Mouse (Mus musculus) hematopoietic stem cell, adult 5-6 weeks (primary cell): ENCODE measurements around the gene Ppp1r3f. TPM values are rescaled to one million over a fixed set of nuclear protein-coding genes. Genes with fewer than 3 reads are reported as not detected.

Experiments
- ATAC-seq, 2 experiments: fragments of 125-278 bp in 1 of 2; replicated peaks in 1 of 2; 2 replicates each; pipeline ENCODE4 v1.8.0; 2016 to 2017; ENCODE audit warnings: inconsistent platforms in 2 of 2, mild to moderate bottlenecking in 2 of 2, moderate number of reproducible peaks in 2 of 2, low read depth in 1 of 2, moderate TSS enrichment in 1 of 2; ENCODE audit not compliant: low FRiP score in 2 of 2, poor library complexity in 2 of 2, severe bottlenecking in 2 of 2, insufficient read depth in 1 of 2, low TSS enrichment in 1 of 2
- total RNA-seq: library from RNA; stranded (forward); fragments of 172-1452, 232-1000 nt; gene quantifications from 2 replicates; pipeline ENCODE4 v1.2.3, GENCODE M21; 2017

Ppp1r3f gene
- total RNA-seq, 1 experiment from 2014 or later, result 0.99 TPM

GRCm38 (mm10) chrX:7570481-7571175, 3.5 kb downstream of the Ppp1r3f start:
- ATAC-seq, result no peak

- no peak for ATAC-seq
Observed at GRCm38 (mm10) chrX:7567491-7567890, 6.6 kb downstream of the Ppp1r3f start.

GRCm38 (mm10) chrX:7566352-7566751, 7.7 kb downstream of the Ppp1r3f start:
- ATAC-seq, result peak in 1 of 2 experiments; percentile 36; a peak in 1 of 4 replicates

- 0 out of 4 replicates have a peak, but pooled peaks of 1 of the 2 experiments have one; percentile 39 for ATAC-seq
Observed at GRCm38 (mm10) chrX:7563076-7563475, 11.0 kb downstream of the Ppp1r3f start.

- no peak for ATAC-seq
Observed at GRCm38 (mm10) chrX:7553474-7553873, 20.6 kb downstream of the Ppp1r3f start.

- no peak for ATAC-seq
Observed at GRCm38 (mm10) chrX:7524961-7525360, 49.1 kb downstream of the Ppp1r3f start.

Other genes with a start within 250 kb of the Ppp1r3f start
- gene Usp27x, start 198.5 kb downstream of the Ppp1r3f start, total RNA-seq, result 1.6 and 2.1 TPM in 2 replicates
- 0.25 and 0.69 TPM in 2 replicates for gene Foxp3, start 639 bp downstream of the Ppp1r3f start, total RNA-seq
- gene Ccdc22, start 31.2 kb upstream of the Ppp1r3f start, total RNA-seq, result 23.2 and 32.1 TPM in 2 replicates
- gene Cacna1f, start 32.8 kb upstream of the Ppp1r3f start, total RNA-seq, result not detected in 2 replicates
- gene Syp, start 64.2 kb upstream of the Ppp1r3f start, total RNA-seq, result 0.94 and 1.1 TPM in 2 replicates
- 8.3 and 12.4 TPM in 2 replicates for gene Prickle3, start 83.0 kb upstream of the Ppp1r3f start, total RNA-seq
- gene Plp2, start 97.1 kb upstream of the Ppp1r3f start, total RNA-seq, result 79.7 and 95.8 TPM in 2 replicates
- 0.40 and 0.75 TPM in 2 replicates for gene Magix, start 107.0 kb upstream of the Ppp1r3f start, total RNA-seq
- gene Gpkow, start 122.8 kb upstream of the Ppp1r3f start, total RNA-seq, result 20.3 and 25.5 TPM in 2 replicates
- gene Wdr45, start 140.1 kb upstream of the Ppp1r3f start, total RNA-seq, result 31.2 and 46.8 TPM in 2 replicates
- not detected in 2 replicates for gene Gm45208, start 148.0 kb upstream of the Ppp1r3f start, total RNA-seq
- gene Praf2, start 154.2 kb upstream of the Ppp1r3f start, total RNA-seq, result 7.0 and 7.1 TPM in 2 replicates
- gene Ccdc120, start 176.6 kb upstream of the Ppp1r3f start, total RNA-seq, result 1.8 and 2.1 TPM in 2 replicates
- gene Tfe3, start 188.3 kb upstream of the Ppp1r3f start, total RNA-seq, result 9.6 and 12.4 TPM in 2 replicates
- gene Gripap1, start 215.5 kb upstream of the Ppp1r3f start, total RNA-seq, result 48.4 TPM in 2 replicates
- gene Kcnd1, start 248.0 kb upstream of the Ppp1r3f start, total RNA-seq, result 0.63 and 2.1 TPM in 2 replicates